Mouse (Mus musculus): ENCODE results near the gene Mmel1.
A peak's percentile ranks its signal among the peaks of the same experiment; 100 is the strongest.

Gene Mmel1

DNA sequence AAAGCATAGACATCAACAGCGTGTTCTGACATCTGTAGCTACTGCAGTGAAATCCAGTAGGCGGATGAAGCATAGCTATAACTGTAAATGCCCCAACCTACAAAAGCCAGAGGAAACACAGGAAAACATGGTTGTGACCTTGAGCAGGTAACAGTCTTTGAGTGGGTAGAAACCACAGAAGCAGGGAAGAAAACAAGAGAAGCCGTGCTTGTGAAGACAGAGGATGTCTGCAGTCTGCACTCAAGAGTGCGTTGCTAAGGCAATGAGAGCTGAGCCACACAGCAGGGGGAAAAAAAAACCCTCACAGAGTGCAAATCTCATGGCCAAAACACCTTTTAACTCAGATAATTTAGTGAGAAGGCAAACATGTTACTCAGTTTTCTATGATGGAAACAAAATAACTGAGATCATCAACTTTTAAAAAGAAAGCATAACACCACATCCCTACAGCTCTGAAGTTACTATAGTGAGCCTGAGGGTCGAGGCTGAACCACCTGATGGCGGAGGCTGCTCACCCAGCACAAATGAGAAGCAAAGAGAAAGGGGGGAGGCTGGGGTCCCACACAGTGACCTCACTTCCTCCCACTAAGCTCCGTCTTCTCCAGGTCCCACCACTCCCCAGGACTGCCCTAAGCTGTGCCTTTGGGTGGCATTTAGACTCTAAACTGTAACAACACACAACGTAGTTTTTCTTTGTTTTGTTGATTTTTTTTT, 67.3 kb downstream of the Mmel1 start:
- DNase-seq (ENCODE audit: low read depth, low spot score), result no peak

DNA sequence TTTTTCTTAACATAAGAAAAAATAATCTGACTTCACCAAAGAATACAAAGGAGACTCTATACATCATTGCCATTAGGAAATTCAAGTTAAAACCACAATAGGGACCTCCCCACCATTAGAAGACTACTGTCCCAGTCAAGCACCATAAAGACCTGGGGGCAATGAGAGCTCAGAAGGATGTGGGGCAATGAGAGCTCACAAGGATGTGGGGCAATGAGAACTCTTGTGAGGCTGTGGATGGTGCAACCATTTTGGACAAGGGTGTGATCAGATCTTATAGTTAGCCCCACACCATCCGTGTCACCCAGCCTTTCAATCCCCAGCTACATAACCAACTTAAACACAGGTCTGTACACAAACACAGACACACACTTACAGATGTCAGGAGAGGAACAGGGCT, 68.4 kb downstream of the Mmel1 start:
- no peak for DNase-seq (ENCODE audit: low read depth, low spot score)

DNA sequence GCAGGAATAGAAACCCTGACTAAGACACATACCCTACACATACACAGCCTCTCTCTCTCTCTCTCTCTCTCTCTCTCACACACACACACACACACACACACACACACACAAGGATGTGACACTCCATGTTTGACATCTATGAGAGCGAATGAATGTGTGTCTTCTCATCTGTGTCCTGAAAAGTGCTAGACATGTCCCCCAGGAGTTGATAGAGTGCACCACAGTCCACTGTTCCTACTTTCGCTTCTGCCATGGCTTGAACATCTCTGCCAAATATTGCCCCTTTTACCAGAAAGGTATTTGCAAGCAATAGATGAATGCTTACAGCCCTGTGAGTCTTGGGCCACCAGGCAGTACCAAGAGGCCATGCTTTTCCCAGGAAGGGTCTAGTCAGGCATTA, 70.8 kb downstream of the Mmel1 start:
- no peak for DNase-seq (ENCODE audit: low read depth, low spot score)

DNA sequence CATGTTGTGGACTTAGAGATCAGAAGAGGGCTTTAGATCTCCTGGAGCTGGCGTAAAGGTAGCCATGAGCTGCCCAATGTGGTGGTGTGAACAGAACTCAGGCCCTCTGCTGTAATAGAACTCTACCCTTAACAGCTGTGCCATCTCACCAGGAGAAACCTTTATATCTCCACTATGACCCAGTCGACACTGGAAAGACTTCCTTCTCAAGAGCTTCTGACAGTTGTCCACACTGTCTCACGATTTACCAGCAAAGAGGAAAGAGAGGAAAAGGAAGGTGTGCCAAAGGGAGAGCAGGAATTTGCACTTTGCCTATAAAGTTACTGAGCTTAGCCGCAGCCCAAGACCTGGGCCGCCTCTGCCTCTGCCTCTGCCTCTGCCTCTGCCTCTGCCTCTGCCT, 72.4 kb downstream of the Mmel1 start:
- no peak for DNase-seq (ENCODE audit: low read depth, low spot score)

DNA sequence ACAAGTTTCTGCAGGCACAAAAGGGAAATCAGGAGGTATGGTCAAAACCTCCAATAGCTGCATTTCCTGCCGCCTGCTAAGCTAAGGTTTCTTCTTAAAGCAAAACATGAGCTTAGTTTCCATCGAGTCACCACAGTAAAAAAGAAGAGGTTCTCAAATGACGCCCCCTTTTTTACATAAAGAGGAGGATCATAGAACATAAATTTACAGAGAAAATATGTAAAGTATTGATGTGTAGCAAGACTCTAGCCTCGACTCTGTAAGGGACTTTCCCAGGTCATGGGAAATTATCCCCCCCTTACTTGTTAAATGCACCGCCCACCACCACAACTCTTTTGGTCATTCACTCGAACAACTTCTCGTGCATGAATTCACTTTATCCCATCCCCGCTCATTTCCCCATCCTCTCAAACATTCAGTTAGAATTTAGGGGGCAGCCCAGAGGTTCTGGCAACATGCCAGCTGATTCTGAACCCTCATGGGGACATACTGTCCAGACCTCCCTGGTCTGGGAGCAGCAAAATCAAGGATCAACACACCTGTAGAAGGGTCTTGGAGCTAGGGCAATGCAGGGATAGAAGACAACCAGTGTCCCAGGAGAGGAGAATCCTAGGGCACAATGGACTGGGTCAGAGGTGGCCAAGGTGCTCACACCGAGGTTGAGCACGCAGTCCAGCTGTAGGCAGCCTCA, 73.4 kb downstream of the Mmel1 start:
- no peak for DNase-seq (ENCODE audit: low read depth, low spot score)

DNA sequence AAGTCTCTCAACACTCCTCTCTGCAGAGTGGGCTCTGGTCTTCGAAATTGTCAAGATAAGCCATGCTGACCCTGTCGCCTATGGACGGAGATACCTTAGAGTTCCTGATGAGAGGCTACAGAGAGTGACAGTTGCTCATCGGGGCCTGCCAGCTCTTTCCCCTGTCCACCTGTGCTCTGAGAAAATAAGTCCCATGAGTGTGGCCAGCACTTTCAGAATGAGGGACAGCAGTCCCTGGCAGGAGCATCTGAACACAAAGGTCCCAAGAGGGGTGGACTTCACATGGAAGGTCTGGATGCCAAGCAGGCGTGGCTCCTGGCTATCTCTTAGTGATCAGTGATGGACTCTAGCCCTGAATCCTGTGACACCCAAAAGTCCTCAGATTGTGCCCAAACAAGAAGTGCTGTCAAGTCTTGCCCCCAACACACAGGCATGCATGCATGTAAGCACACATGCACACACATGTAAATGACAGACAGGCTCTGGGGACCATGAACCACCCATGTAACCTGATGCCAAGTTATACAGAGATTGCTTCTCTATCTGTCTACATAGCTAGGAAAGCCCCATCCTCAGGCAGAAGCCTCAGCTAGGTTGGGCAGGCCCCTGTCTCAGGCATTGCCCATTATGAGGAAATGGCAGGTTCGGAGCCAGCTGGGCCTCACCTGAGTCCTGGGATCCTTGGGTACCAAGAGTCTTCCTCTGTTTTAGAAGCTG, 74.1 kb downstream of the Mmel1 start:
- no peak for DNase-seq (ENCODE audit: low read depth, low spot score)

DNA sequence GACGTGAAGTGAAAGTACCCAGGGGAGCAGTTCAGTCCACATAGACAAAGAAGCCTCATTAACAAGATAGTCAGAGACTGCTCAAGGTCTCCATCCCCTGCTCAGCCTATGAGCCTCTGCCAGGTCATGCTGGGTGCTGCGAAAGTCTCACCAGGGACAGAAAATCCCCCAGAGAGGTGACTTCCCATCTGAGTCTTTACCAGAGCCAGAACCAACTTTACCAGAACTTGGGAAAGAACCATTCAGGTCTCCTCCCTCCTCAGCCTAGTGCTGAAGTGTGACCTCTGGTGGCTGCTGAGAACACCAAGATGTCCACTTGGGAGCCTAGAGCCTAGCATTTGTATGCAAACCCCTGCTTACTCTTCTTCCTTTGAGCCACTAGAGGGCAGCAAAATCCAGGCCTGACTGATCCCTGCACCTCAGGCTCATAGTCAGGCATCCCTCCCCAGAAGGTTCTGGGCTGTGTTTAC, 74.8 kb downstream of the Mmel1 start:
- peak; percentile 76 for DNase-seq (ENCODE audit: low read depth, low spot score)

All from brain, embryonic 18.5 days (tissue).